Mouse (Mus musculus) limb, embryonic 13.5 days (tissue): ENCODE measurements around the gene Shisal1. TPM values are rescaled to one million over a fixed set of nuclear protein-coding genes. Genes with fewer than 3 reads are reported as not detected.

Source experiments
- ATAC-seq: fragments of 200-750 bp; cut with Nextera tagmentation; 2 replicates; pipeline ENCODE4 v1.8.0; 2017; ENCODE audit warnings: low read depth, moderate number of reproducible peaks, moderate TSS enrichment; ENCODE audit not compliant: low FRiP score
- H3K27ac ChIP-seq: fragments of 300-500 bp; sonication (generic); 2 replicates; pipeline ENCODE4 v1.5.1; 2015; ENCODE audit warnings: inconsistent platforms, mild to moderate bottlenecking, moderate library complexity
- H3K27me3 ChIP-seq: fragments of 300-500 bp; sonication (generic); 2 replicates; pipeline ENCODE4 v1.6.1; 2015; ENCODE audit warnings: mild to moderate bottlenecking, inconsistent platforms
- H3K36me3 ChIP-seq: fragments of 300-500 bp; sonication (generic); 2 replicates; pipeline ENCODE4 v1.6.1; 2015; ENCODE audit warnings: inconsistent platforms, mild to moderate bottlenecking, moderate library complexity
- H3K4me1 ChIP-seq: fragments of 300-500 bp; sonication (generic); 2 replicates; pipeline ENCODE4 v1.6.1; 2015; ENCODE audit warnings: inconsistent platforms
- H3K4me2 ChIP-seq: fragments of 300-500 bp; sonication (generic); replicated peaks from 2 replicates; pipeline ENCODE4 v1.6.1; 2015; ENCODE audit warnings: inconsistent platforms, mild to moderate bottlenecking, moderate library complexity
- H3K4me3 ChIP-seq: fragments of 300-500 bp; sonication (generic); 2 replicates; pipeline ENCODE4 v1.5.1; 2015; ENCODE audit warnings: moderate library complexity, mild to moderate bottlenecking, inconsistent platforms
- H3K9ac ChIP-seq: fragments of 300-500 bp; sonication (generic); 2 replicates; pipeline ENCODE4 v1.6.1; 2015; ENCODE audit warnings: mild to moderate bottlenecking, inconsistent platforms
- H3K9me3 ChIP-seq: fragments of 300-500 bp; sonication (generic); 2 replicates; pipeline ENCODE4 v1.6.1; 2016; ENCODE audit warnings: inconsistent platforms
- WGBS: fragments of 180-500 bp; shearing (Covaris S2); methylation state at CpG from one replicate; pipeline ENCODE4 v1.1.7; 2015; 5-methylcytosine and 5-hydroxymethylcytosine counted together
- polyA plus RNA-seq: library from polyadenylated mRNA; unstranded; fragments of >200 nt; fragmentation: Nextera tagmentation; extraction: Ambion mirVana; gene quantifications from 2 replicates; pipeline ENCODE4 v1.2.1, GENCODE M21; 2015

Shisal1 gene
- polyA plus RNA-seq, 1 experiment from 2014 or later = 2.0 TPM

GRCm38 (mm10) chr15:84395341-84396067, 51.4 kb downstream of the Shisal1 start:
- H3K27me3 ChIP-seq = no peaks in the 10 kb centered on the region; the same call in 1 of the 2 replicates
- H3K9ac ChIP-seq = no peak overlapping the region
- ATAC-seq = no peak
- H3K4me2 ChIP-seq = no peak overlapping the region
- H3K36me3 ChIP-seq = no peaks in the 10 kb centered on the region
- H3K27ac ChIP-seq = no peak overlapping the region
- peaks cover 7% of the 10 kb centered on the region; the same call in 1 of the 2 replicates for H3K9me3 ChIP-seq
- no peak overlapping the region for H3K4me3 ChIP-seq
- 67% methylated on average over 14 of the region's 14 CpGs for WGBS
- H3K4me1 ChIP-seq = peaks cover 4% of the 10 kb centered on the region; the same call in 1 of the 2 replicates

GRCm38 (mm10) chr15:84393341-84393740, 53.6 kb downstream of the Shisal1 start:
- Histone ChIP-seq H3K27me3 (no peaks in the 10 kb centered on the region), H3K4me3 (no peak overlapping the region), H3K27ac (no peak overlapping the region), H3K9me3 (peaks cover 9% of the 10 kb centered on the region; the same call in 1 of the 2 replicates), H3K4me1 (peaks cover 4% of the 10 kb centered on the region; the same call in 1 of the 2 replicates), H3K4me2 (no peak overlapping the region), H3K36me3 (no peaks in the 10 kb centered on the region), H3K9ac (no peak overlapping the region)
- WGBS = 39% methylated on average over 6 of the region's 6 CpGs
- ATAC-seq = no peak

- H3K4me1 ChIP-seq = peaks cover 4% of the 10 kb centered on the region; the same call in 1 of the 2 replicates
- H3K9me3 ChIP-seq = peaks cover 14% of the 10 kb centered on the region
- no peak overlapping the region for H3K9ac ChIP-seq
- no peaks in the 10 kb centered on the region for H3K36me3 ChIP-seq
- no peak overlapping the region for H3K4me3 ChIP-seq
- H3K27ac ChIP-seq = no peak overlapping the region
- H3K4me2 ChIP-seq = no peak overlapping the region
- 63% methylated on average over 5 of the region's 5 CpGs for WGBS
- no peaks in the 10 kb centered on the region for H3K27me3 ChIP-seq
- no peak for ATAC-seq
These were observed 54.1 kb downstream of the Shisal1 start for GRCm38 (mm10) chr15:84392840-84393239.

- no peak overlapping the region for H3K4me3 ChIP-seq
- no peak overlapping the region for H3K9ac ChIP-seq
- no peak overlapping the region for H3K27ac ChIP-seq
- ATAC-seq = no peak
- peaks cover 4% of the 10 kb centered on the region; the same call in 1 of the 2 replicates for H3K4me1 ChIP-seq
- no peaks in the 10 kb centered on the region for H3K27me3 ChIP-seq
- no peak overlapping the region for H3K4me2 ChIP-seq
- H3K36me3 ChIP-seq = no peaks in the 10 kb centered on the region
- WGBS = 86% methylated on average over 4 of the region's 4 CpGs
- H3K9me3 ChIP-seq = peaks cover 21% of the 10 kb centered on the region
These were observed 54.8 kb downstream of the Shisal1 start for GRCm38 (mm10) chr15:84392131-84392530.

- 91% methylated on average over 8 of the region's 8 CpGs for WGBS
- H3K9ac ChIP-seq = no peak overlapping the region
- no peak overlapping the region for H3K27ac ChIP-seq
- no peak overlapping the region for H3K4me3 ChIP-seq
- peaks cover 26% of the 10 kb centered on the region for H3K9me3 ChIP-seq
- H3K27me3 ChIP-seq = no peaks in the 10 kb centered on the region
- H3K36me3 ChIP-seq = no peaks in the 10 kb centered on the region
- no peak overlapping the region for H3K4me2 ChIP-seq
- H3K4me1 ChIP-seq = peaks cover 4% of the 10 kb centered on the region; the same call in 1 of the 2 replicates
- no peak for ATAC-seq
These were observed 58.2 kb downstream of the Shisal1 start for GRCm38 (mm10) chr15:84388698-84389131.

- no peak overlapping the region for H3K4me3 ChIP-seq
- no peaks in the 10 kb centered on the region for H3K36me3 ChIP-seq
- ATAC-seq = no peak
- H3K9me3 ChIP-seq = peaks cover 23% of the 10 kb centered on the region
- H3K4me2 ChIP-seq = no peak overlapping the region
- H3K4me1 ChIP-seq = no peaks in the 10 kb centered on the region
- no peaks in the 10 kb centered on the region for H3K27me3 ChIP-seq
- WGBS = 57% methylated on average over 8 of the region's 8 CpGs
- H3K9ac ChIP-seq = no peak overlapping the region
- H3K27ac ChIP-seq = no peak overlapping the region
These were observed 60.8 kb downstream of the Shisal1 start for GRCm38 (mm10) chr15:84385995-84386565.

GRCm38 (mm10) chr15:84384066-84384465, 62.8 kb downstream of the Shisal1 start:
- Histone ChIP-seq H3K4me3 (no peak overlapping the region), H3K36me3 (no peaks in the 10 kb centered on the region), H3K27me3 (no peaks in the 10 kb centered on the region), H3K9me3 (peaks cover 19% of the 10 kb centered on the region), H3K4me2 (no peak overlapping the region), H3K27ac (no peak overlapping the region), H3K9ac (no peak overlapping the region), H3K4me1 (no peaks in the 10 kb centered on the region)
- 89% methylated on average over 9 of the region's 9 CpGs for WGBS
- ATAC-seq = no peak

- WGBS = 60% methylated on average over 10 of the region's 10 CpGs
- H3K27me3 ChIP-seq = no peaks in the 10 kb centered on the region
- ATAC-seq = no peak
These were observed 66.7 kb downstream of the Shisal1 start for GRCm38 (mm10) chr15:84380181-84380580.

GRCm38 (mm10) chr15:84378734-84379133, 68.2 kb downstream of the Shisal1 start:
- H3K27me3 ChIP-seq = no peaks in the 10 kb centered on the region
- WGBS = 79% methylated on average over 9 of the region's 9 CpGs
- no peak for ATAC-seq
- H3K36me3 ChIP-seq = 0 out of 2 replicates have a peak, but pooled peaks cover 3% of the 10 kb centered on the region
- peaks cover 13% of the 10 kb centered on the region for H3K9me3 ChIP-seq
- no peaks in the 10 kb centered on the region for H3K4me1 ChIP-seq
- H3K4me3 ChIP-seq = no peak overlapping the region
- no peak overlapping the region for H3K4me2 ChIP-seq
- H3K27ac ChIP-seq = no peak overlapping the region
- no peak overlapping the region for H3K9ac ChIP-seq

More at GRCm38 (mm10) chr15:84380181-84380580, 66.7 kb downstream of the Shisal1 start:
- Histone ChIP-seq H3K9me3 (peaks cover 5% of the 10 kb centered on the region), H3K4me3 (no peak overlapping the region), H3K4me1 (no peaks in the 10 kb centered on the region), H3K9ac (no peak overlapping the region), H3K4me2 (no peak overlapping the region), H3K36me3 (no peaks in the 10 kb centered on the region), H3K27ac (no peak overlapping the region)

GRCm38 (mm10) chr15:84372801-84373200, 74.1 kb downstream of the Shisal1 start:
- no peak for ATAC-seq
- no peak overlapping the region for H3K4me2 ChIP-seq
- no peaks in the 10 kb centered on the region for H3K4me1 ChIP-seq
- 0 out of 2 replicates have a peak, but pooled peaks cover 3% of the 10 kb centered on the region for H3K36me3 ChIP-seq
- H3K9ac ChIP-seq = no peak overlapping the region
- WGBS = 56% methylated on average over 5 of the region's 5 CpGs
- no peak overlapping the region for H3K27ac ChIP-seq
- H3K4me3 ChIP-seq = no peak overlapping the region
- peaks cover 16% of the 10 kb centered on the region for H3K9me3 ChIP-seq
- H3K27me3 ChIP-seq = no peaks in the 10 kb centered on the region

- no peaks in the 10 kb centered on the region for H3K36me3 ChIP-seq
- 78% methylated on average over 8 of the region's 8 CpGs for WGBS
- no peak for ATAC-seq
- H3K27ac ChIP-seq = no peak overlapping the region
- H3K9me3 ChIP-seq = peaks cover 3% of the 10 kb centered on the region; the same call in 1 of the 2 replicates
- no peak overlapping the region for H3K4me3 ChIP-seq
- no peaks in the 10 kb centered on the region for H3K27me3 ChIP-seq
- H3K4me1 ChIP-seq = peaks cover 7% of the 10 kb centered on the region
- H3K4me2 ChIP-seq = no peak overlapping the region
- H3K9ac ChIP-seq = no peak overlapping the region
These were observed 79.5 kb downstream of the Shisal1 start for GRCm38 (mm10) chr15:84367402-84367801.

- Histone ChIP-seq H3K4me1 (peaks cover 7% of the 10 kb centered on the region), H3K27ac (no peak overlapping the region), H3K9ac (no peak overlapping the region), H3K4me3 (no peak overlapping the region), H3K36me3 (no peaks in the 10 kb centered on the region), H3K27me3 (no peaks in the 10 kb centered on the region), H3K4me2 (no peak overlapping the region), H3K9me3 (peaks cover 3% of the 10 kb centered on the region; the same call in 1 of the 2 replicates)
- ATAC-seq = no peak
- 87% methylated on average over 10 of the region's 10 CpGs for WGBS
These were observed 80.3 kb downstream of the Shisal1 start for GRCm38 (mm10) chr15:84366574-84366989.
